Mouse (Mus musculus) mature B cell (primary cell): Measurements from ENCODE around the gene D430042O09Rik.

Experiments used
- in situ Hi-C: fragments of 300-500 bp; cut with MboI; formaldehyde crosslinking; loops from 2 replicates; pipeline ENCODE4 v1.14.3; 2019

D430042O09Rik gene

GRCm38 (mm10) chr7:125808210-125808609 is 100.5 kb downstream of the D430042O09Rik start:
- in situ Hi-C loops: no loop called here

DNA sequence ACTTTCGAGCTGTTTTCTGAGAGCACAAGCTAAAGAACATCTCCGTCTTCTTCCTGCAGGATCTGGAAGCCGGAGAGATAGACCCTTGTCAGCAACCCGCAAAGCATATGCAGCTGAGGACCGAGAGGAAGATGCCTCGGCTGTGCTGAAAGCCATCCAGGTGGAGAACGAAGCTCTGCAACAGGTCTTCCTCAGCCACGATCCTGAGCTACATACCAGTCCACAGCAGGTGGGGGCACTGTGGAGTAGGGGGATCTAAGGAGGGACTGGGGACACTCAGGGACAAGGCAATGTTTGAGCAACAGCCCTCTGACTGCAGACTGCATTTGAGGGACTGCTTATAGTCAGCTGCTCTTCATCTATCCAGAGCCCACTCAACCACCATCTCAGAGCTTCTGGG is 105.0 kb downstream of the D430042O09Rik start:
- in situ Hi-C loops: no loop called here

DNA sequence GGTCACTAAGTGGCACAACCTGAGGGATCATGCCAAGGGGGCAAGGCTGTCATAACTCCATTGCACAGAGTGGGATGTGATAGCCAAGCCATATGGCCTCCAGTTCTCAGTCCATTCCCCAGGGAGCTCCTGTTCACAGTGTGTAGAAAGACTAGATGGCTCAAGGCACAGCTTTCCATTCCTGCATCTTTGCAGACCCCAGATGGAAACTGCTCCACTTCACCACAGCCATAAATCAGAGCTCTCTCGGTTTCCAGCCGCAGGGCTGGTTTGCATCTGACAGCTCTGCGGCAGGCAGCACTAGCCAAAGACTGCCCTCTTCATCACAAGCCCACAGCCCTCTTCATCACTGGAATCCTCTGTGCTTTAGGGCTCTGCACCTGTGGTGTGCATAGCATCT is 108.0 kb downstream of the D430042O09Rik start:
- in situ Hi-C loops: no loop called here

DNA sequence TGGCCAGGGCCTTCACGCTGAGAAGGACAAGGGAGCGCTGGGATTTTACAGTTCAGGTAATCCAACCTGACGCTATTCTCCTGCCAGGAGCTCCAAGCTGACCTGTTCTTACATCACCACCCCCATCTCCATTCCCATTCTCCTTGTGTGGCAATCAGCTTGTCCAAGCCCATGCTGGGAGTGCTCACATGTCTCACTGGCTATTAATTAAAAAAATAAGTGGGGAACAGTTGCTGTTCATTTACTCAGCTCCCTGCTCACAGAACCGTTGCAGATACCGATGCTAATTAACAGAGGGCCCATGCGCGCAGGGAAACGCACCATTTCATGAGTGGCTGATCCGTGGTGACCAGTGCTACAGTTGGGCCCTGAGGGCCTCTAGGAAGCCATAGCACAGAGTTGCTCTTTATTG is 110.6 kb downstream of the D430042O09Rik start:
- in situ Hi-C loops: no loop called here

- in situ Hi-C loops: no loop called here
These were observed 112.5 kb downstream of the D430042O09Rik start for GRCm38 (mm10) chr7:125820233-125820632.

GRCm38 (mm10) chr7:125826425-125826824 is 118.7 kb downstream of the D430042O09Rik start:
- in situ Hi-C loops: no loop called here

DNA sequence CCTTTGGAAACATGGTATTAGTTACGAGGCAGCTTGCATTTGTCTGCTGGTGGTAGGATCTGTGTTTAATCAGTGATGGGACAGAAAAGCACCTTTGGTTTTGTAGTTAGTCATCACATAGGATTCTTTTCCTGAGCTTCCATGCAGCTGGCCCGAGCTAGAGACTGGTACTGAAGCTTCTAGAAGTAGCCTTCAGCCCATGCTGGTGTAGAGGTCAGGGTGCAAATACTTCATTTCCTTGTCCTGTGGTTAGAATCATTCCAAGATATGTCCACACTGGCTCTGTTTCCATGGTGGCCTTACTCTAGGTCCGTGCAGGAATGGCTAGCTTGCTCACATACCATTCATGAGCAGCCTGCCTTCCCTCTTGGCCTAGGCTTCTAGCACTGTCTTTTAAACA is 119.2 kb downstream of the D430042O09Rik start:
- in situ Hi-C loops: no loop called here

DNA sequence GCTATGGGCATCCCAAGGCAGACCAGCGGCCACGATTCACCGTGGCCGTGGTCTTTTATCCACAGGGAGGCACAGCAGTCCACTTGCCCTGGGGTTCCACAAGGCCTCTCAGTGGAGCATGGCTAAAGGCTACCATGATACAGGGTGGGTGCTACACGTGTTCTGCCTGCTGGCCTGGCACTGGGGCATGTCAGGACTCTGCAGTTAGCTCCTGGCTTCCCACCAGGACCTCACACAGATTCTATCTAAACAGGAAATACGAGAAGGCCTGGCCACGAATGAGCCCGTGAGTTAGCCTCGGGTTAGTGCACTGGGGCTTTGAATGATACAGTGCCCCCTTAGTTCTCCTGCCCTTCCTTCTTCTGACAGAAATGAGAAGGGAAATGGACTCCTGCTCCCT is 119.7 kb downstream of the D430042O09Rik start:
- in situ Hi-C loops: no loop called here

DNA sequence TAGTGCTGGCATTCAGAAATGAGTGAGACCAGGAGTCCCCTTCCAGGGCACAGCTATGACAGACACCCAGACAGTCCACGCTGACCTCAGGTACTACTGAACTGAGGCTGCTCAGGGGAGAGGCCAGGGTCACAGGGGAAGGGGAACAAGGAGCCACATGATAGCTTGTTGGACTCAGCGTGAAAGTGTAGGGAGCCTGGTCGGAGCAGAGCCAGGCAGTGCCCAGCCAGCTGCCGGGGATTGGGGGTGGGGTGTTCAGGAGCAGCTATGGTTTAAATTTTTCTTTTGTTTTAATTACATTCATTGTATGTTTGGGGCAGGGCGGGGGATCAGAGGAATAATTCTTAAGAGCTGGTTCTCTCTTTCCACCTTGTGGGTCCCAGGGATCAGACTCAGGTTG is 120.9 kb downstream of the D430042O09Rik start:
- in situ Hi-C loops: no loop called here

DNA sequence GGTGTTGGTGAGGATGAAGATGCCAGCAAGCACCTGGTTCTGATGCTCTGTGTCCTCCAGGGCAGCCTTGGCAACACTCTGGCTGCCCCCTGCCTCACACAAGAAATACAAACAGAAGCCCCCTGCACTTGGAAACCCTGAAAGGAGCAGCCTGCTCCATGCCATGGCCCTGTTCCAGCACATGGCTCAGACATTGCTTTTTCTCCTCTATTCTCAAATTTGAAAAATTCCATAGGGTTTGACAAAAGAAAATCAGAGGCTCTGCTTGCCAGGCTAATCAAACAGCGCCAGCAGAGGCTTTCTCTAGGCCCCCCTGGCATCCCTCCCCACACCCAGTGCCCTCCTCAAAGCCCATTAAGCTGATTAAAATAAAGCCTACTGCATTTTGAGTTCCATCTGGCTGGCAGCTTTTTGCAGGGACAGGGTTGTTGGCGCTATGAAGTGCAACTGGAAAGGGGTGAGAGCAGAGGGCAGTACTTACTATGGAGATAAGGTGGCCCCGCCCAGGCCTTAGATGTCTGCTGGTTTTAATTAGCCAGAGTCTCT is 121.5 kb downstream of the D430042O09Rik start:
- in situ Hi-C loops: no loop called here

- in situ Hi-C loops: no loop called here
These were observed 125.1 kb downstream of the D430042O09Rik start for GRCm38 (mm10) chr7:125832767-125833166.

- in situ Hi-C loops: no loop called here
These were observed 125.8 kb downstream of the D430042O09Rik start for GRCm38 (mm10) chr7:125833471-125833870.

DNA sequence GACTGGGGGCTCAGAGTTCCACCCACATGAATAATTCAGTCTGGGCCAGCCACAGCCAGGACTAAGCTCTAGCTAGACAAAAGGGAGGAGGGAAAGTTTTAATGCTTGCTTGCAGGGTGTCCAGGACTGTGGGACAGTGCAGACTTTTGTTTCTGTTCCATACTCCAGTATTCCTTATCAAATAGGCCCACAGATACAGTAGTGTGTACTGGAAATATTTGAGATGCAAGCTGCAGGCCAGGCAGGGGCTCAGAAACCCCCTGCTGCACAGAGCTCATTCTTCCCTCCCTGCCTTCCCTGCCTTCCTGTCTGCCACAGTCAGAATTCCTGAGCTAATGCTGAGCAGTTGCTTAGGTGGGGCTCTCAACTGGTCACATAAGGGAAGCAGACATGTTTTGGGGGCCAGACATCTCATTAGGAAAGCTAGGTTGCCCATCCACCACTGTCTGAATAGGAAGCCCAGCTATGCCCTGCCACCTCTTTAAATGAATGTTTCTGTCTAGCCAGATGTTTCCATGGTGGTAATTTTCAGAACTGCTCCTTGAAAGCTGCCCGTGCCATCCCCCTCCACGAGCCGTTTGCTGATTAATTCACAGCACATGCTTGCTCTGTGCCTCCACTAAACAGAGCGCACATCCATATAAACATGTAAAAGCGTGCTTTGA is 130.5 kb downstream of the D430042O09Rik start:
- in situ Hi-C loops: no loop called here

DNA sequence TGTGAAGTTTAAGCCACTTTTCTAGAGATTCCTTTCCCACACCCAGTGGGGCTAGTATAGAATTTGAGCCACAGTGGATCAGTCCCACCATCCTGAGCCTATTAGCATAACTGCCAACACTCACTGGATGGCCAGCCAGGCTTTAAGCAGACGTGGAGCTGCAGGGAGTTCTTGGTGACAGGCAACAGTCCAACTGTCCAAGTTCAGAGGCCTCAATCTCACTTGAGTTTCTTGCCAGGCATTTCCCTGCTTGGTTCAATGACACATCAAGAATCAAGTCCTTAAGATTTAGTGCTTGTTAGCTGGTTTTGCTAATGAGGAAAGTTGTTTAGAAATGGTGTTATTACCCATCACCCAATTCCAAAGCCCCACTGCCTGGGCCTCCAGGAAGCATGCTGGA is 137.9 kb downstream of the D430042O09Rik start:
- in situ Hi-C loops: no loop called here

DNA sequence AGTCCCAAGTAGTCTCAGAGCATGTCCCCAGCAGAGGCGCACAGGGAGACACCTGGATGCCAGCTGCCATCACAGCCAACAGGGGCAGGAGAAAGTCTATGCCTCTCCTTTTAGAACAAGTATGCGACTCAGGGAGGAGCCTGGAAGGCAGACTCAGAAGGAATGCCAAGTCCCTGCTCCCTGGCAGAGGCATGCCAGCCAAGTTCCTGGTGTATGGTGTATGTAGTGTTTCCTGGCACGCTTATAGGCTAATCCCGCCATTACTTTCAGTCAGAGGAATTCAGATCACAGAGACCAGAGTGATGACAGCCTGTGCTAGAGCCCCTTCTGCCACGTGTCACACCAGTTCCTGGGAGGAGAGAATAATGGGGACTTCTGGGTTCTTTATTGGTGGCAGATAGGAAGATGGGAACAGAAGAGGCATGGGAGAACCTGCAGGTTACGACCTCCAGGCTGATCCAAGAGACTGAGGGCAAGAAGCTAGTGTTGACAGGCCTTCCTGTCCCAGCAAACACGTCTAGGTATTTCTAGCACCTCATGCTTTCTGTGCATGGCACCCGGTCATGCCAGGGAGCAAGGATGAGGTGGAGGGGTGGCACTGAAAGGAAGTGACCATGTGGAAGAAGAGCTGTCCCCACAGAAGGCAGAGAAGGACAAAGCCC is 139.3 kb downstream of the D430042O09Rik start:
- in situ Hi-C loops: no loop called here

GRCm38 (mm10) chr7:125847528-125847866 is 139.8 kb downstream of the D430042O09Rik start:
- in situ Hi-C loops: no loop called here

GRCm38 (mm10) chr7:125859564-125859963 is 151.9 kb downstream of the D430042O09Rik start:
- in situ Hi-C loops: no loop called here

GRCm38 (mm10) chr7:125860421-125860820 is 152.7 kb downstream of the D430042O09Rik start:
- in situ Hi-C loops: no loop called here

DNA sequence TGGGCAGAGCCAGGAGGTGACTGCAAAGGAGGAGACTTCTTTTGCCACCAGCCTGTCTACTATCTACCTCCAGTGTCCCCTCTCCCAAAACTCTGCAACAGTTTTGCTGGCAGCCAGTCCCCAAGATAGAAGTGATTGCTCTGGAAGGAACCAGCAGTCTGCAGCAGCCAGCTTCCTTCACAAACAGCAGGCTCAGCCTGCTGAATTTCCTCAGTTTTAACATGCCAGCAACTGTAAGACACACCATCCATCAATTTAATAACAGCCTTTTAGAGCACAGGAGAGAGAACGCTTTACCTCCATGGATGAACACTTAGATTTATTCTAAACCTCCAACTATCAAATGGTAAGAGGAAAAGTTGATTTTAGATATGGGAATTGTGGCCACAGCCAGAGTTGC is 156.3 kb downstream of the D430042O09Rik start:
- in situ Hi-C loops: no loop called here

DNA sequence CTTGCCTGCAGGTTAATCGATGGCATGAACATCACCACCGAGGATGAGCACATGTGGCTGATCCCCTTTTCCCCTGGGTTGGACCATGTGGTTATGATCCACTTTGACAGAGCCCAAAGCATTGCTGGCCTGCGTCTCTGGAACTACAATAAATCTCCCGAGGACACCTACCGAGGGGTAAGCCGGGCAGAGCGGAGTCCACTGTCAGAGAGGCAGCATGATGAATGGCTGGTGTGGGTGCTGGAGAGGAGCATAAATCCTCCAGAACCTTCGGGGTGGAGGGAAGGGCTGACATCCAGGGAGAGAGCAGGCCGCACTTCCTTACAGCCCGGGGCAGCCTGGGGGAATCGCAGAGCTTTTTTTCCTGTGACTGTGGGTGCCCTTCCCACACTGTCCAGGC is 157.5 kb downstream of the D430042O09Rik start:
- in situ Hi-C loops: no loop called here

DNA sequence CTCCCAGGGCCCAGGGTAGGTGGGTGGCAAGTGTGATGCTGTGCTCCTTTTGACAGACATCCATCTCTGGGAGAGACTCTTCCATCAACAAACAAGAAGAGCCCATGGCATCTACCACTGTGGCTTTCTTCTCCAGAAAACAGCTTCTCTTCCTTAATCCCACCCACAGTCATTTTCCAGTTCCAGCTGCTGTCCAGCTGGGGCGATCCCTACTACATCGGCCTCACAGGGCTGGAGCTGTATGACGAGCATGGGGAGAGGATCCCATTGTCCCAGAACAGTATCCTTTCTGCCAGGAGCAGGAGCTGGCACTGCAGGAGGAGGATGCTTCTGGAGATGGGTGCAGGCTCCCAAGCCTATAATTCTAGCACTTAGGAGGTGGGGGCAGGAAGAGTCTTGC is 160.9 kb downstream of the D430042O09Rik start:
- in situ Hi-C loops: no loop called here

DNA sequence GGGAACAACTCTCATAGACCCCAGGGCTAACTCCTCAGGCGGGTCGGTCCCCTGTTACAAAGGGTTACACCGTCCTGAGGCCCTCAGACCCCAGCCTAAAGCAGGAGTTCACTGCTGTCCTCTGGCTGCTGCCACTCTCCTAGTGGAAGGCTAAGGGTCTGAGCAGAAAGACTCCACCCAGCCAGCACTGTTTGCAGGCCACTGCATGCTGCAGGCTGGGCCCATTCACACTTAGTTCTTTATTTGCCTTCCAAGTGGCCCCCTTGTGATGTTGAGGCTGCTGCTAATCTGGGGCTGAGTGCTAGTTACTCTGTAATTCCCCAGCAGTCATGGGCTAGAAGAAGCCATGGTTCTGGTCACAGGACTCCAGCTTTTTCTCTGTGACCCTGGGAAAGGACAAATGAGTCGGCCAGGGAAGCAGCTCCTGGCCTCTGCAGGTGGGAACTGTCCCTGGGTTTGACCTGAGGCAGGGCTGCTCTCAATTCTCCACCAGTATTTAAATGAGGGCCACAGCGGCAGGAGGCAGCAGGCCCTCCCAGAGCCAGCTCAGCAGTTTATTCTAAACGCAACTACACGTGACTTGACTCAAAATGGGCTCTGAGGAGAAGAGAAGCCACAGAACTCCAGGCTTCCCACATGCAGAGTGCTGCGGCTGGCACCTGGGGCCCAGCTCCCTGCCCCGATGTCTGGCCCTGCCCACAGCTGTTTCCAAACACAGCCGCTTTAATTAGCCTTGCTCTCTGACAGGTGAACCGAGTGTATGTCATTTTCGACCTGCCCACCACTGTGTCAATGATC is 163.9 kb downstream of the D430042O09Rik start:
- in situ Hi-C loops: no loop called here

GRCm38 (mm10) chr7:125872202-125872580 is 164.5 kb downstream of the D430042O09Rik start:
- in situ Hi-C loops: no loop called here
